Mouse (Mus musculus): ENCODE results near the gene Ampd2. TPM values are rescaled to one million over a fixed set of nuclear protein-coding genes. Genes with fewer than 3 reads are reported as not detected.

Ampd2 gene
- polyA plus RNA-seq, 1 experiment from 2014 or later: 18.2 TPM

GRCm38 (mm10) chr3:108083161-108083560 is 3.3 kb downstream of the Ampd2 start:
- H3K4me1 ChIP-seq (replicated peaks; ENCODE audit: control insufficient read depth, insufficient read depth, low read length): peaks cover 10% of the 10 kb centered on the region
- no peak overlapping the region for H3K27ac ChIP-seq (ENCODE audit: low read depth, low read length)
- 42% methylated on average over 2 of the region's 2 CpGs for WGBS
- no peak overlapping the region for H3K9ac ChIP-seq (ENCODE audit: low read depth, low read length)
- no peaks in the 10 kb centered on the region for H3K9me3 ChIP-seq (ENCODE audit: control insufficient read depth)
- no peaks in the 10 kb centered on the region for H3K27me3 ChIP-seq (replicated peaks; ENCODE audit: control insufficient read depth, insufficient read depth, low read length)
- H3K36me3 ChIP-seq (ENCODE audit: control insufficient read depth, insufficient read depth): peaks cover 25% of the 10 kb centered on the region
- H3K4me3 ChIP-seq (ENCODE audit: low read depth, low read length): no peak overlapping the region
- no peak for TF ChIP-seq CTCF (IDR thresholded peaks at IDR 0.05; ENCODE audit: low read depth)
- ATAC-seq: no peak
- H3K4me2 ChIP-seq (replicated peaks; ENCODE audit: low read depth): no peak overlapping the region

GRCm38 (mm10) chr3:108082251-108082875 is 4.1 kb downstream of the Ampd2 start:
- TF ChIP-seq CTCF (IDR thresholded peaks at IDR 0.05; ENCODE audit: low read depth): no peak
- Histone ChIP-seq H3K9me3 (ENCODE audit: control insufficient read depth) (no peaks in the 10 kb centered on the region), H3K9ac (ENCODE audit: low read depth, low read length) (0 out of 2 replicates have a peak overlapping the region, but pooled peaks have one; percentile 1), H3K36me3 (ENCODE audit: control insufficient read depth, insufficient read depth) (peaks cover 33% of the 10 kb centered on the region), H3K4me3 (ENCODE audit: low read depth, low read length) (no peak overlapping the region), H3K4me2 (replicated peaks; ENCODE audit: low read depth) (no peak overlapping the region), H3K4me1 (replicated peaks; ENCODE audit: control insufficient read depth, insufficient read depth, low read length) (peaks cover 10% of the 10 kb centered on the region), H3K27me3 (replicated peaks; ENCODE audit: control insufficient read depth, insufficient read depth, low read length) (no peaks in the 10 kb centered on the region), H3K27ac (ENCODE audit: low read depth, low read length) (no peak overlapping the region)
- no peak for ATAC-seq
- 85% methylated on average over 1 of the region's 1 CpGs for WGBS

GRCm38 (mm10) chr3:108081681-108082080 is 4.8 kb downstream of the Ampd2 start:
- no peak for TF ChIP-seq CTCF (IDR thresholded peaks at IDR 0.05; ENCODE audit: low read depth)
- Histone ChIP-seq H3K4me1 (replicated peaks; ENCODE audit: control insufficient read depth, insufficient read depth, low read length) (peaks cover 6% of the 10 kb centered on the region), H3K9ac (ENCODE audit: low read depth, low read length) (no peak overlapping the region), H3K9me3 (ENCODE audit: control insufficient read depth) (no peaks in the 10 kb centered on the region), H3K27ac (ENCODE audit: low read depth, low read length) (no peak overlapping the region), H3K4me2 (replicated peaks; ENCODE audit: low read depth) (no peak overlapping the region), H3K4me3 (ENCODE audit: low read depth, low read length) (no peak overlapping the region), H3K27me3 (replicated peaks; ENCODE audit: control insufficient read depth, insufficient read depth, low read length) (no peaks in the 10 kb centered on the region), H3K36me3 (ENCODE audit: control insufficient read depth, insufficient read depth) (peaks cover 40% of the 10 kb centered on the region)
- WGBS: 65% methylated on average over 4 of the region's 4 CpGs
- ATAC-seq: no peak

GRCm38 (mm10) chr3:108076836-108077235 is 9.6 kb downstream of the Ampd2 start:
- no peak for ATAC-seq
- no peaks in the 10 kb centered on the region for H3K27me3 ChIP-seq (replicated peaks; ENCODE audit: control insufficient read depth, insufficient read depth, low read length)
- 94% methylated on average over 9 of the region's 9 CpGs for WGBS

GRCm38 (mm10) chr3:108072983-108073569 is 13.4 kb downstream of the Ampd2 start:
- no peak for ATAC-seq
- no peaks in the 10 kb centered on the region for H3K9me3 ChIP-seq (ENCODE audit: control insufficient read depth)
- 66% methylated on average over 10 of the region's 10 CpGs for WGBS

More at GRCm38 (mm10) chr3:108076836-108077235, 9.6 kb downstream of the Ampd2 start:
- Histone ChIP-seq H3K36me3 (ENCODE audit: control insufficient read depth, insufficient read depth) (peaks cover 70% of the 10 kb centered on the region), H3K9ac (ENCODE audit: low read depth, low read length) (no peak overlapping the region), H3K4me2 (replicated peaks; ENCODE audit: low read depth) (no peak overlapping the region), H3K9me3 (ENCODE audit: control insufficient read depth) (no peaks in the 10 kb centered on the region), H3K4me3 (ENCODE audit: low read depth, low read length) (no peak overlapping the region), H3K4me1 (replicated peaks; ENCODE audit: control insufficient read depth, insufficient read depth, low read length) (no peaks in the 10 kb centered on the region), H3K27ac (ENCODE audit: low read depth, low read length) (no peak overlapping the region)
- no peak for TF ChIP-seq CTCF (IDR thresholded peaks at IDR 0.05; ENCODE audit: low read depth)

GRCm38 (mm10) chr3:108070295-108071293 is 15.9 kb downstream of the Ampd2 start:
- Histone ChIP-seq H3K4me2 (replicated peaks; ENCODE audit: low read depth) (peak overlapping the region; percentile 59), H3K36me3 (ENCODE audit: control insufficient read depth, insufficient read depth) (peaks cover 19% of the 10 kb centered on the region), H3K4me3 (ENCODE audit: low read depth, low read length) (peak overlapping the region; percentile 20), H3K4me1 (replicated peaks; ENCODE audit: control insufficient read depth, insufficient read depth, low read length) (no peaks in the 10 kb centered on the region), H3K9ac (ENCODE audit: low read depth, low read length) (no peak overlapping the region), H3K9me3 (ENCODE audit: control insufficient read depth) (no peaks in the 10 kb centered on the region), H3K27me3 (replicated peaks; ENCODE audit: control insufficient read depth, insufficient read depth, low read length) (no peaks in the 10 kb centered on the region), H3K27ac (ENCODE audit: low read depth, low read length) (no peak overlapping the region)
- ATAC-seq: peak; percentile 29; the same call in 1 of the 2 replicates
- 55% methylated on average over 10 of the region's 10 CpGs for WGBS
- TF ChIP-seq CTCF (IDR thresholded peaks at IDR 0.05; ENCODE audit: low read depth): peak; percentile 94

More at GRCm38 (mm10) chr3:108072983-108073569, 13.4 kb downstream of the Ampd2 start:
- Histone ChIP-seq H3K4me2 (replicated peaks; ENCODE audit: low read depth) (no peak overlapping the region), H3K4me1 (replicated peaks; ENCODE audit: control insufficient read depth, insufficient read depth, low read length) (no peaks in the 10 kb centered on the region), H3K27ac (ENCODE audit: low read depth, low read length) (no peak overlapping the region), H3K4me3 (ENCODE audit: low read depth, low read length) (no peak overlapping the region), H3K9ac (ENCODE audit: low read depth, low read length) (no peak overlapping the region), H3K27me3 (replicated peaks; ENCODE audit: control insufficient read depth, insufficient read depth, low read length) (no peaks in the 10 kb centered on the region), H3K36me3 (ENCODE audit: control insufficient read depth, insufficient read depth) (peaks cover 44% of the 10 kb centered on the region)
- TF ChIP-seq CTCF (IDR thresholded peaks at IDR 0.05; ENCODE audit: low read depth): no peak

All from intestine, postnatal 0 days (tissue).